Mouse (Mus musculus) E14TG2a.4 (cell line): ENCODE data around the gene Pds5a.

Source experiments
- CTCF ChIP-seq: conservative IDR thresholded peaks from 2 replicates; pipeline ENCODE4 v1.5.1; 2014; ENCODE audit warnings: low read length
- NANOG ChIP-seq: IDR thresholded peaks from 2 replicates; pipeline ENCODE4 v1.6.1; 2014; ENCODE audit warnings: borderline replicate concordance, low read length, mixed read lengths
- POU5F1 ChIP-seq: IDR thresholded peaks from 2 replicates; pipeline ENCODE4 v1.6.1; 2014; ENCODE audit warnings: low read length, borderline replicate concordance

GRCm38 (mm10) chr5:65592421-65592820 lies 105.7 kb downstream of the Pds5a start:
- TF ChIP-seq CTCF (no peak), NANOG (no peak), POU5F1 (no peak)
